Mouse (Mus musculus): ENCODE results near the gene Gmeb1.

- peak; percentile 22; the same call in 1 of the 2 replicates for TF ChIP-seq CTCF (IDR thresholded peaks at IDR 0.05; ENCODE audit: low read depth, low read length)
- TF ChIP-seq POLR2A (IDR thresholded peaks at IDR 0.05; ENCODE audit: borderline replicate concordance, low read depth, low read length), result no peak
These were observed 79.4 kb downstream of the Gmeb1 start for GRCm38 (mm10) chr4:132181721-132182658.

All from bone marrow macrophage, adult 2 months (primary cell).